Mouse (Mus musculus) intestine, embryonic 15.5 days (tissue): ENCODE measurements at regions not wholly inside any gene's neighbourhood (a gene's known extent, or its start where the extent isn't known, plus 50 kb on each side); places are given as distances from the start of the nearest gene placed in this dataset.

ENCODE experiments used
- ATAC-seq: fragments of 200-750 bp; cut with Nextera tagmentation; 2 replicates; pipeline ENCODE4 v1.8.0; 2017; ENCODE audit warnings: moderate TSS enrichment, moderate library complexity
- H3K27ac ChIP-seq: fragments of 300-500 bp; sonication (generic); 2 replicates; pipeline ENCODE4 v1.5.1; 2015; ENCODE audit warnings: mild to moderate bottlenecking, inconsistent platforms
- H3K27me3 ChIP-seq: fragments of 300-500 bp; sonication (generic); replicated peaks from 2 replicates; pipeline ENCODE4 v1.6.1; 2015; ENCODE audit warnings: inconsistent platforms
- H3K36me3 ChIP-seq: fragments of 300-500 bp; sonication (generic); 2 replicates; pipeline ENCODE4 v1.6.1; 2015; ENCODE audit warnings: inconsistent platforms
- H3K4me1 ChIP-seq: fragments of 300-500 bp; sonication (generic); replicated peaks from 2 replicates; pipeline ENCODE4 v1.6.1; 2015; ENCODE audit warnings: inconsistent platforms
- H3K4me2 ChIP-seq: fragments of 300-500 bp; sonication (generic); replicated peaks from 2 replicates; pipeline ENCODE4 v1.6.1; 2015; ENCODE audit warnings: mild to moderate bottlenecking, inconsistent platforms
- H3K4me3 ChIP-seq: fragments of 300-500 bp; sonication (generic); replicated peaks from 2 replicates; pipeline ENCODE4 v1.5.1; 2015; ENCODE audit warnings: inconsistent platforms
- H3K9ac ChIP-seq: fragments of 300-500 bp; sonication (generic); 2 replicates; pipeline ENCODE4 v1.6.1; 2015; ENCODE audit warnings: inconsistent platforms
- H3K9me3 ChIP-seq: fragments of 300-500 bp; sonication (generic); 2 replicates; pipeline ENCODE4 v1.6.1; 2016; ENCODE audit warnings: inconsistent platforms
- WGBS: fragments of 180-500 bp; shearing (Covaris S2); methylation state at CpG from one replicate; pipeline ENCODE4 v1.1.7; 2015; 5-methylcytosine and 5-hydroxymethylcytosine counted together

DNA sequence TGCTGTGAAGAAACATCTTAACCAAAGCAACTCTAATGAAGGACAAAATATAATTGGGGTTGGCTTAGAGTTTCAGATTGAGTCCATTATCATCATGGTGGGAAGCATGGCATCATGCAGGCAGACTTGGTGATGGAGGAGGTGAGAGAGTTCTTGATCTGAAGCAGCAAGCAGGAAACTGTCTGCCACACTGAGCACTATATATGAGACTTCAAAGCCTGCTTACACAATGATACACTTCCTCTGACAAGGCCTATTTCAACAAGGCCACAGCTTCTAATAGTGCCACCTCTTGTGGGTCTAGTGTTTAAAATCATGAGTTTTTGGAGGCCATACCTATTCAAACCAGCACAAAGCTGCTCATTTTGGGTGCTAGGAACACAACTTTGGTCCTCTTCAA lies 359.0 kb upstream of the Hs6st1 start:
- ATAC-seq, result no peak

DNA sequence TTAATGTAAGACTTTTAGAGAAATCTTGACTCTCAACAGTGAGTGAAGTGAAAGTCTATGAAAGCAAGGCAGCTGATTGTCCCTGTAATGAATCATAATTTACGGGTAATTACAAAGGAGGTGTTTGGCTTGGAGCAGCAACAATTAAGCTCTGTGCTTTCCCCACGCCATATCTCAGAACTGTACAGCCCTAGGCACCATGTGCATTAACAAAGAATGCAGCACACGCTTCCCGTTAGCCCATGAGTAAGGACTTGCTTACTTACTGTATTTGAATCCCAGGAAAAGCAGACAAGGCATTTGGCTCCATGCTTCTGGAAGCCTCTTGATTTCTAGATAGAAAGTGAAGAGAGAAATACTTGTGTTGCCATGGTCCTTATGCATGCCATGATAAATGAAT lies 354.2 kb upstream of the Hs6st1 start:
- WGBS, result 58% methylated on average over 4 of the region's 4 CpGs
- Histone ChIP-seq H3K36me3 (no peaks in the 10 kb centered on the region), H3K27me3 (no peaks in the 10 kb centered on the region), H3K27ac (no peak overlapping the region), H3K9me3 (no peaks in the 10 kb centered on the region), H3K9ac (no peak overlapping the region), H3K4me2 (no peak overlapping the region), H3K4me1 (no peaks in the 10 kb centered on the region), H3K4me3 (no peak overlapping the region)
- ATAC-seq, result no peak

More for the DNA sequence above, 359.0 kb upstream of the Hs6st1 start:
- no peaks in the 10 kb centered on the region for H3K27me3 ChIP-seq
- H3K4me3 ChIP-seq, result no peak overlapping the region
- H3K9ac ChIP-seq, result no peak overlapping the region
- H3K4me2 ChIP-seq, result no peak overlapping the region
- no peaks in the 10 kb centered on the region for H3K36me3 ChIP-seq
- H3K9me3 ChIP-seq, result no peaks in the 10 kb centered on the region
- no peaks in the 10 kb centered on the region for H3K4me1 ChIP-seq
- no peak overlapping the region for H3K27ac ChIP-seq

DNA sequence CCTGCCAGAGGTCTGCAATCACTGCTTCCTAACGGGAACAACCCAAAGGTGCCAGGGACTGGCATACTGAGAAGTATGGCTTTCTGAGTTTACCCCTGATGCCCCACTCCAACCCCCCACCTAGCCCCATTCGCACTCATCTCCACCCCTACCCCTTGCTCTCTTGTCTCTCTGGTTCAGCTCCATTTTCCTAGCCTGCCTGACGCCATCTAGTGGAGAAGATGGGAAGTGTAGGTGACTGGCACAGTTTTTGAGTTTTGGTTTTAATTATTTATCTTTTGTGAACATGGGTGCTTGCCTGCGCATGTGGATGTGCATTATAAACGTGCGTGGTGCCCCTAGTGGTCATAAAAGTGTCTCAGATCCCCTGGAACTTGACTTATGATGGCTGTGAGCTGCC lies 352.3 kb upstream of the Hs6st1 start:
- H3K4me2 ChIP-seq, result no peak overlapping the region
- ATAC-seq, result no peak
- WGBS, result 61% methylated on average over 6 of the region's 6 CpGs

DNA sequence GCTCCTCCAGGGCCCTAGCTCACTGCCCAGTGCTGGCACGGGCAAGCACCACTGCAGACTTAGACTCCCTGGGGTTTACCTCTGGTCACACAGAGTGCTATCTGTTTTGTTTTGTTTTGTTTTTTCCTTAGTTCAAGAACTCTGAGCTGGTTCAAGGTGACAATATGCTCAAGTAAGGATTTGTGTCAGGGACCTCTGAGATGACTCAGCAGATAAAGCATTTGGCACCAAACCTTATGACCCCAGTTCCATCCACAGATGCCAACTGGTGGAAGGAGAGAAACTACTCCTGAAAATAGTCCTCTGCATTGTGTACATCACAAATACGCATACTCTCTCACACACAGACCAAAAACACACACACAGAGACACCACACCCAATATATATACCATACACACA lies 351.0 kb upstream of the Hs6st1 start:
- Histone ChIP-seq H3K27ac (no peak overlapping the region), H3K4me3 (no peak overlapping the region), H3K9me3 (no peaks in the 10 kb centered on the region), H3K36me3 (no peaks in the 10 kb centered on the region), H3K27me3 (no peaks in the 10 kb centered on the region), H3K9ac (no peak overlapping the region), H3K4me2 (no peak overlapping the region), H3K4me1 (no peaks in the 10 kb centered on the region)
- 0 out of 2 replicates have a peak, but pooled peaks have one; percentile 19 for ATAC-seq
- 86% methylated on average over 2 of the region's 2 CpGs for WGBS

More for the DNA sequence above, 352.3 kb upstream of the Hs6st1 start:
- Histone ChIP-seq H3K9ac (no peak overlapping the region), H3K9me3 (no peaks in the 10 kb centered on the region), H3K27ac (no peak overlapping the region), H3K4me3 (no peak overlapping the region), H3K27me3 (no peaks in the 10 kb centered on the region), H3K36me3 (no peaks in the 10 kb centered on the region), H3K4me1 (no peaks in the 10 kb centered on the region)

DNA sequence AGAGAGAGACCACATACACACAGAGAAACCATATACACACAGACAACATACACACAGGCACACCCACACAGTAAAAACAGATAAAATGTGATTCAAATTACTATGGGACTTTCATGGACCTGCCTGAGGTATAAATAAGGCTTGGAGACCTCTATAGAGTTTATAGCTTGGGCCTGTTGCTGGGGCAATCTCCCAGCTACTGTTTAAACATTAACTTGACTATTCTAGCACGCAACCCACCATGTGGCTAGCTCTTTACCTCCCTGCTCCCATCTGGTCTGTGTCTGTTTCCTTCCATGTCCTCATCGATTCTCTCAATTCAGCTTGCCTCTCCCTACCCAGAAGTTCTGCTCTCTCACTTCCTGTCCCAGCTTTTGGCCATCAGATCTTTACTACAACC lies 350.5 kb upstream of the Hs6st1 start:
- no peaks in the 10 kb centered on the region for H3K36me3 ChIP-seq
- WGBS, result 46% methylated on average over 2 of the region's 2 CpGs

DNA sequence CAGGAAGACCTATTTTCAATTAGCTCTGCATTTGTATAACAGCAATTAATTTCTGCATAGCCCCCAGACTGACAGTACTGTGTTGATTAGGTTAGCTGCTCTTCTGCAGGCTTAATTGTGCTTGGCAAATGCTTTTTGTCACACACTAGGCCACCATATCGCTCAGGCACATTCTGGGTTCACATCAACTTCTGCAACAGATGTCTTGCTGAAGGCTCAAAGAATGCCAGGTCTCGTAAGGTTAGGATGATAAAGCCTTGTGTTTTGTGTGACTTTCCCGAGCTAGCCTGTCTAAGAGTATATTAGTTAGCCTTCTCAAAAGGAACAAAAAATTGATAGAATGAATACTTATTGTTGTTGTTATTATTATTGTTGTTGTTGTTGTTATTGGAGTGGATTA lies 348.1 kb upstream of the Hs6st1 start:
- no peak overlapping the region for H3K4me2 ChIP-seq
- no peaks in the 10 kb centered on the region for H3K36me3 ChIP-seq
- WGBS, result 86% methylated on average over 3 of the region's 3 CpGs
- no peak overlapping the region for H3K4me3 ChIP-seq
- no peak for ATAC-seq
- H3K27me3 ChIP-seq, result no peaks in the 10 kb centered on the region
- H3K9me3 ChIP-seq, result no peaks in the 10 kb centered on the region
- H3K27ac ChIP-seq, result no peak overlapping the region
- no peaks in the 10 kb centered on the region for H3K4me1 ChIP-seq
- no peak overlapping the region for H3K9ac ChIP-seq

More for the DNA sequence above, 350.5 kb upstream of the Hs6st1 start:
- Histone ChIP-seq H3K4me1 (no peaks in the 10 kb centered on the region), H3K9ac (no peak overlapping the region), H3K4me3 (no peak overlapping the region), H3K27ac (no peak overlapping the region), H3K27me3 (no peaks in the 10 kb centered on the region), H3K4me2 (no peak overlapping the region; the same call in 1 of the 2 replicates), H3K9me3 (no peaks in the 10 kb centered on the region)
- peak; percentile 91 for ATAC-seq

DNA sequence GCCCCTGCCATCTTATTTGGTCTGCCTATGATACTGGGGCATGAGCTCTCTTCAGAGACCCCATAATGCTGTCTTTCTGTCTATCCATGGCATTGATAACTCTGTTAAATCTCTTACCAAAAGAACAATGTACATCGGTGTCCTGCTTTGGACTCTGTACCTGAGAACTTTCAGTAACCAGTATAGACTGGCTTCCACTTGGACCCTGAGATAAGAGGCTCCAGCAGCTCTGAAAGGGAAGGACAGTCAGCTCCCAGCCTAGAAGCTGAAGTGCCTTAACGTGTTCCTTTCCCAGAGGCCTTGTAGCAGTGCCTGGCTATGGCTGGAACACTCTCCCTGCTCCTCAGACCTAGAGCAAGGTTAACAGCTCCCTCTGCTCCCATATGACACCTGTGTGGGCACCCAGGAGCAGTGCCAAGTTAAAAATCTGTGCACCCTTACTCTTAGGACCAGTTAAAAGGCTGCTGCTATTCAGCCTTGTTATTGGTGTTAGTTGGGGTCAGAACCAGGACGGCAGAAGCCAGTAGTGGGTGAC lies 343.8 kb upstream of the Hs6st1 start:
- Histone ChIP-seq H3K9ac (no peak overlapping the region), H3K27me3 (no peaks in the 10 kb centered on the region), H3K4me1 (no peaks in the 10 kb centered on the region), H3K9me3 (no peaks in the 10 kb centered on the region), H3K4me3 (no peak overlapping the region), H3K4me2 (no peak overlapping the region), H3K36me3 (no peaks in the 10 kb centered on the region), H3K27ac (no peak overlapping the region)
- WGBS, result 42% methylated on average over 3 of the region's 3 CpGs
- ATAC-seq, result peak; percentile 90

DNA sequence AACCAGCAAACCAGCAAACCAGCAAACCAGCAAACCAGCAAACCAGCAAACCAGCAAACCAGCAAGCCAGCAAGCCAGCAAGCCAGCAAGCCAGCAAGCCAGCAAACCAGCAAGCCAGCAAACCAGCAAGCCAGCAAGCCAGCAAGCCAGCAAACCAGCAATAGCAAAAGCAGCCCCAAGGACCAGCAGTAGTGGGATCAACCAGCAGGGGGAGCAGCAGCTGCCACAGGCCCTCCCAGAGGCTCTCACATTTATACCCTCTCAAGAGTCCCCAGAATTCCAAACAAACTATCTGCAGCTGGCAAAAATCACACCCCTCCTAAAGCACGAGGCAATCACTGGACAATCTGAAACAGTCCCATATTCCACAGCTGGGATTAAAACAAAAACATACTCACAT lies 341.6 kb upstream of the Hs6st1 start:
- Histone ChIP-seq H3K4me1 (no peaks in the 10 kb centered on the region), H3K27me3 (no peaks in the 10 kb centered on the region), H3K9ac (no peak overlapping the region), H3K9me3 (no peaks in the 10 kb centered on the region), H3K27ac (no peak overlapping the region), H3K36me3 (no peaks in the 10 kb centered on the region), H3K4me3 (no peak overlapping the region), H3K4me2 (no peak overlapping the region)
- WGBS, result 24% methylated on average over 1 of the region's 1 CpGs
- ATAC-seq, result no peak

DNA sequence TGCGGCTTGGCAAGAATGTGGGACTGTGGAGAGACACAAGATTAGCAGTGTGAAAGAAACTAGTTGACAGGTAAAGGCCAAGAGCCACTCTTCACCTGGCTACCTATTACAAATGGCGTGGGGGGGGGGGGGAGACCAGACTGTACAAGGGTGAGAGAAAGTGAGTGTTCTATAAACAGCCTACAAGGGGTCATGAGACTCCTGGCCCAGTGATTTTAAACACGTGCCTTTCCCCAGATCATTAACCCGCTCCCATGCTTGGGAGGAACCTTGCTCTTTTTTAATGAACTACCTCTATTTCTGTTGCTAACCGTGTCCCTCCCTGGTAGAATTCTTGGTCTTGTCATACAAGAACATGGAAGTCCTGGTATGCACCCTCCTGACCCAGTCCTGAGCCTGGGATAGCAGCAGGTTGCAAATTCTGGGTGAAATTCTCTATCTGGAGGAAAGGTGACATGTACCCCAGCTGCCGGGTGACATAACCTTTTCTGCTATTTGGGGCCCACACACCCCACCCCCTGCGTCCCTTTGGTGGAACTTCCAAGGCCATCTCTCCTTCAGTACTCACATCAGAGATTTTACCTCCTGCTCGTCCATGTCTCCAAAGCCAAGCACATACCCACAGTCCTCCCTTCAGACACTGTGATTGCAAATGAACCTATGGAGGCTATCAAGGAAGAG lies 340.8 kb upstream of the Hs6st1 start:
- Histone ChIP-seq H3K9ac (no peak overlapping the region), H3K9me3 (no peaks in the 10 kb centered on the region), H3K4me1 (no peaks in the 10 kb centered on the region), H3K27me3 (no peaks in the 10 kb centered on the region), H3K4me2 (no peak overlapping the region), H3K4me3 (no peak overlapping the region), H3K27ac (no peak overlapping the region), H3K36me3 (no peaks in the 10 kb centered on the region)
- 81% methylated on average over 8 of the region's 8 CpGs for WGBS
- ATAC-seq, result no peak

DNA sequence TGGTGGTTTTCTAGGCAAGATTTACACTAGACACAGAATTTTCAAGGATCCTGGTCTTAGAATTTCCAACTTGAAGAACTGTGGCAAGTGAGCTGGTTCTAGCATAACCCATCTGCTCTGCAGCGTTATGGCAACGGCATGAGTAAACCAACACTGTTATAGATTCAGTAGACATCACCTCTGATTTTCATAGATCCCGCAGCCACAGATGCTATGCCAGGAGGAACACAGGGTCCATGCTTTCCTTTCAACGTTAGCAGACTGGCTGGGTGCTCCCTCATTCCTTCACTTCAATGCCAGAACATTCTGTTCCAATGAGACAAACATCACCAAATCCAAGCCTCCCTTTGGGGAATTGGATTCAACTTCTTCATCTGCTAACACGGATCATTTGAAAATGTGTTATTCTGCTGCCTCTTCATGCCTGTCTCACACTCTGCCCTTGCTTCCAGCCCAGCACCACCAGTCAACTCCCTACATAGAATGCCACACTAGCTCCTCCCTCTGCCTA lies 338.4 kb upstream of the Hs6st1 start:
- H3K4me3 ChIP-seq, result no peak overlapping the region
- ATAC-seq, result no peak
- H3K9me3 ChIP-seq, result no peaks in the 10 kb centered on the region
- H3K4me1 ChIP-seq, result no peaks in the 10 kb centered on the region
- no peak overlapping the region for H3K4me2 ChIP-seq
- no peaks in the 10 kb centered on the region for H3K36me3 ChIP-seq
- 84% methylated on average over 5 of the region's 5 CpGs for WGBS
- H3K27ac ChIP-seq, result no peak overlapping the region
- H3K9ac ChIP-seq, result no peak overlapping the region
- H3K27me3 ChIP-seq, result no peaks in the 10 kb centered on the region

DNA sequence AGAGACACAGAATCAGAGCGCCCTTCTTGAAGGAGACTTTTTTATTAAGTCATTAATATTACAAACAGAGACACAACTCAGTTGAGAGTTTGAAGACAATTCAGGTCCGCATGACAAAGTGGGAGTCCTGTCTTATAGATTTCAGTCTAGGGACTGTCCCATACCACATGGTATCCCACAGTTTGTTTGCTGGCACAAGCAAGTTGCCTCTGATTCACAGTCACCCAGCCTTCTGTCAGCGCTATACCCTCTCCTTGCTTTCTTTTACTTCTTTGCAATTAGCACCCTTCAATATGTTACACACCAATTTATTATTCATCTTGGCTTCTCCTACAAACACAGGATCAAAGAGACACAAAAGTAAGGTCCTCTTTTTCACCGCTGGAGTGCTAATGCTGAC lies 337.9 kb upstream of the Hs6st1 start:
- Histone ChIP-seq H3K36me3 (no peaks in the 10 kb centered on the region), H3K4me2 (no peak overlapping the region), H3K27ac (no peak overlapping the region), H3K27me3 (no peaks in the 10 kb centered on the region), H3K9ac (no peak overlapping the region), H3K4me1 (no peaks in the 10 kb centered on the region), H3K9me3 (no peaks in the 10 kb centered on the region), H3K4me3 (no peak overlapping the region)
- ATAC-seq, result no peak
- WGBS, result 66% methylated on average over 4 of the region's 4 CpGs

DNA sequence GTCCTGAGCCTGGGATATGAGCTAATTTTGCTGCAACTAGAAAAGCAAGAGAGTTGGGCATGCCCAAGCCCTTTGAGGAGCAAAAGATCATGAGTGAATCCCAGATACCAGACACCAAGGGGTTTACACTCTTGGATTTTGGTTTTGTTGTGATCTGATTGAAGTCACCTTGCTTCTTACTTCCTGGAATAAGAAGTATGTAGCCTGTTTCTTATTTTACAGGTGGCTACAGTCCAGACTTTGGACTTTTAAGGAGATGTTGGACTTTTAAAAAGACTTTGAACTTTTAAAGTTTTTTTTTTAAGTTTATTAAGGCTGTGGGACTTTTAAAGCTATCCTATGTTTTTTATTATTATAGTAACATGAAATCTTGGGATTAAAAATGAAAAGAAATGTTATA lies 332.0 kb upstream of the Hs6st1 start:
- ATAC-seq, result no peak
- no peak overlapping the region for H3K27ac ChIP-seq
- H3K36me3 ChIP-seq, result no peaks in the 10 kb centered on the region
- H3K9me3 ChIP-seq, result no peaks in the 10 kb centered on the region
- no peaks in the 10 kb centered on the region for H3K27me3 ChIP-seq
- no peak overlapping the region for H3K4me3 ChIP-seq
- H3K4me2 ChIP-seq, result no peak overlapping the region
- H3K4me1 ChIP-seq, result no peaks in the 10 kb centered on the region
- no peak overlapping the region for H3K9ac ChIP-seq

DNA sequence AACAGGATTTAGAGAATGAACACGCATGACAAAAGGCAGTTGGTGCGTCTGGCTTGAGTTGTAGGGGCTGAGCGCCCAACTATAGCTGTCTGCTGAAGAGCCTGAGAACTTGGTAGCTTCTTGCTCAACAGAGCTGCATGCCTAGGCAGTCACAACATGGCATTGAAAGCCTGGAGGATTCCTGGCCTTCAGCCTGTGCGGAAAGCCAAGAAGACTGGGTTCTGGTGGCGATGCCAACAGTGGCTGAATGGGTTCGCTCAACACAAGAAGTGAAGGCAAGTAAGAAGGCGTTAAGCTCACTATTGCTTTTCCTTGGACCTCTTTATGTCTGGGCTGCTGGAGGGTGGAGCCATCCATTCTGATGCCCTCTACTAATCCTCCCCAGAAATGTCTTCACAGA lies 318.6 kb upstream of the Hs6st1 start:
- no peaks in the 10 kb centered on the region for H3K36me3 ChIP-seq
- H3K4me3 ChIP-seq, result no peak overlapping the region
- H3K4me2 ChIP-seq, result no peak overlapping the region
- H3K27me3 ChIP-seq, result no peaks in the 10 kb centered on the region
- H3K27ac ChIP-seq, result no peak overlapping the region
- 94% methylated on average over 7 of the region's 7 CpGs for WGBS
- no peak overlapping the region for H3K9ac ChIP-seq
- H3K4me1 ChIP-seq, result no peaks in the 10 kb centered on the region
- ATAC-seq, result no peak
- H3K9me3 ChIP-seq, result no peaks in the 10 kb centered on the region
